Mouse (Mus musculus) kidney, adult 18-20 months (tissue): ENCODE data around the gene Eif5a.
"Not testable (repeated sequence)": the region's sequence is repeated elsewhere in the genome, so short reads cannot be mapped to it uniquely, and the experiment has no call there.

Source experiments
- DNase-seq: peaks from one replicate; pipeline ENCODE4 v3.0.0; 2021

Gene Eif5a

GRCm38 (mm10) chr11:69945997-69946891, 24.5 kb upstream of the Eif5a start:
- DNase-seq: no peak

GRCm38 (mm10) chr11:69945216-69945615, 23.5 kb upstream of the Eif5a start:
- DNase-seq: no peak

- no peak for DNase-seq
These were observed 19.2 kb upstream of the Eif5a start for GRCm38 (mm10) chr11:69940962-69941361.

- no peak for DNase-seq
These were observed 18.0 kb upstream of the Eif5a start for GRCm38 (mm10) chr11:69939731-69940130.

GRCm38 (mm10) chr11:69939181-69939580, 17.4 kb upstream of the Eif5a start:
- DNase-seq: no peak

- peak; percentile 43 for DNase-seq
These were observed 16.7 kb upstream of the Eif5a start for GRCm38 (mm10) chr11:69938401-69938979.

- DNase-seq: peak; percentile 33
These were observed 16.1 kb upstream of the Eif5a start for GRCm38 (mm10) chr11:69937834-69938233.

GRCm38 (mm10) chr11:69937385-69937784, 15.6 kb upstream of the Eif5a start:
- DNase-seq: peak; percentile 36

GRCm38 (mm10) chr11:69936714-69937347, 15.1 kb upstream of the Eif5a start:
- peak; percentile 59 for DNase-seq

GRCm38 (mm10) chr11:69936156-69936555, 14.4 kb upstream of the Eif5a start:
- DNase-seq: peak; percentile 48

- peak; percentile 89 for DNase-seq
These were observed 13.6 kb upstream of the Eif5a start, which contains the start of gene Ybx2 for GRCm38 (mm10) chr11:69935137-69935879. Gene Ybx2 (plus strand): TSS chr11:69935796.

- no peak for DNase-seq
These were observed 12.9 kb upstream of the Eif5a start for GRCm38 (mm10) chr11:69934681-69935080.

GRCm38 (mm10) chr11:69934169-69934568, 12.4 kb upstream of the Eif5a start:
- peak; percentile 93 for DNase-seq

- DNase-seq: no peak
These were observed 11.3 kb upstream of the Eif5a start for GRCm38 (mm10) chr11:69933066-69933465.

GRCm38 (mm10) chr11:69932254-69932653, 10.5 kb upstream of the Eif5a start:
- DNase-seq: no peak

- DNase-seq: no peak
These were observed 10.0 kb upstream of the Eif5a start for GRCm38 (mm10) chr11:69931769-69932168.

GRCm38 (mm10) chr11:69930967-69931537, 9.3 kb upstream of the Eif5a start:
- no peak for DNase-seq

GRCm38 (mm10) chr11:69930176-69930575, 8.4 kb upstream of the Eif5a start:
- not testable (repeated sequence) for DNase-seq

GRCm38 (mm10) chr11:69929712-69930111, 8.0 kb upstream of the Eif5a start:
- DNase-seq: no peak

GRCm38 (mm10) chr11:69927501-69927900, 5.7 kb upstream of the Eif5a start:
- no peak for DNase-seq

GRCm38 (mm10) chr11:69922796-69923195, 1.0 kb upstream of the Eif5a start:
- DNase-seq: no peak

- DNase-seq: no peak
These were observed 426 bp upstream of the Eif5a start for GRCm38 (mm10) chr11:69922012-69922756.
